Mouse (Mus musculus) right cerebral cortex, postnatal 4 days (tissue): ENCODE data around the gene Mill2.
"Not testable (repeated sequence)": the region's sequence is repeated elsewhere in the genome, so short reads cannot be mapped to it uniquely, and the experiment has no call there.

ENCODE experiments used
- DNase-seq: peaks from one replicate; pipeline ENCODE4 v3.0.0-alpha.2; 2022

Gene Mill2

GRCm38 (mm10) chr7:18839865-18840264 is at the start of gene Mill2:
Mill2 (plus strand) TSS chr7:18839966.
- DNase-seq: no peak

GRCm38 (mm10) chr7:18790671-18791070 is 49.1 kb upstream of the Mill2 start:
- DNase-seq: not testable (repeated sequence)

- DNase-seq: no peak
Measured at GRCm38 (mm10) chr7:18798420-18798819, 41.3 kb upstream of the Mill2 start, which contains the start of gene Psg19. Psg19 (minus strand) TSS chr7:18798520.

GRCm38 (mm10) chr7:18799129-18799528 is 40.6 kb upstream of the Mill2 start:
- DNase-seq: no peak

GRCm38 (mm10) chr7:18803526-18803925 is 36.2 kb upstream of the Mill2 start:
- no peak for DNase-seq

- no peak for DNase-seq
Measured at GRCm38 (mm10) chr7:18818301-18818700, 21.5 kb upstream of the Mill2 start.

- DNase-seq: no peak
Measured at GRCm38 (mm10) chr7:18821507-18821906, 18.3 kb upstream of the Mill2 start, which contains the start of gene Psg17. Psg17 (minus strand) TSS chr7:18821607.

- DNase-seq: no peak
Measured at GRCm38 (mm10) chr7:18827792-18828546, 11.8 kb upstream of the Mill2 start.

GRCm38 (mm10) chr7:18828592-18828991 is 11.2 kb upstream of the Mill2 start:
- DNase-seq: no peak

- no peak for DNase-seq
Measured at GRCm38 (mm10) chr7:18829545-18829944, 10.2 kb upstream of the Mill2 start.

GRCm38 (mm10) chr7:18832298-18832697 is 7.5 kb upstream of the Mill2 start:
- no peak for DNase-seq

- peak; percentile 33 for DNase-seq
Measured at GRCm38 (mm10) chr7:18840386-18841173, 814 bp downstream of the Mill2 start.

- DNase-seq: no peak
Measured at GRCm38 (mm10) chr7:18841174-18841567, 1.4 kb downstream of the Mill2 start.

GRCm38 (mm10) chr7:18844811-18845210 is 5.0 kb downstream of the Mill2 start:
- no peak for DNase-seq

GRCm38 (mm10) chr7:18848395-18848794 is 8.6 kb downstream of the Mill2 start:
- DNase-seq: no peak

- DNase-seq: no peak
Measured at GRCm38 (mm10) chr7:18858310-18858916, 18.6 kb downstream of the Mill2 start.

- no peak for DNase-seq
Measured at GRCm38 (mm10) chr7:18862801-18863200, 23.0 kb downstream of the Mill2 start.

- no peak for DNase-seq
Measured at GRCm38 (mm10) chr7:18868491-18868890, 28.7 kb downstream of the Mill2 start.

- not testable (repeated sequence) for DNase-seq
Measured at GRCm38 (mm10) chr7:18871031-18871430, 31.3 kb downstream of the Mill2 start, which contains the start of gene Pglyrp1. Pglyrp1 (plus strand) TSS chr7:18871331.

GRCm38 (mm10) chr7:18872014-18872802 is 32.4 kb downstream of the Mill2 start:
- DNase-seq: no peak

- DNase-seq: no peak
Measured at GRCm38 (mm10) chr7:18872816-18873215, 33.0 kb downstream of the Mill2 start.

GRCm38 (mm10) chr7:18873253-18873652 is 33.5 kb downstream of the Mill2 start:
- DNase-seq: peak; percentile 68

GRCm38 (mm10) chr7:18875372-18875771 is 35.6 kb downstream of the Mill2 start:
- no peak for DNase-seq
